Mouse (Mus musculus) MEL (cell line): ENCODE results near the gene Bbs7. TPM values are rescaled to one million over a fixed set of nuclear protein-coding genes. Genes with fewer than 3 reads are reported as not detected.

Source experiments
- DNase-seq: peaks from one replicate; pipeline ENCODE4 v3.0.0; 2011; ENCODE audit warnings: low read depth, low spot score
- H3K27ac ChIP-seq: 2 replicates; pipeline ENCODE4 v1.5.1; 2012; ENCODE audit warnings: low read depth, mild to moderate bottlenecking, control low read depth, low read length, moderate library complexity; ENCODE audit not compliant: control insufficient read depth
- H3K27me3 ChIP-seq, 2 experiments: fragments of 150-350 bp in 1 of 2; sonication (generic) in 1 of 2; 2 replicates each; pipeline ENCODE4 v1.6.1; 2012; ENCODE audit warnings: low read length in 2 of 2, mild to moderate bottlenecking in 2 of 2, improper control_type of control experiment in 1 of 2, moderate library complexity in 1 of 2; ENCODE audit not compliant: insufficient read depth in 2 of 2, control insufficient read depth in 1 of 2
- H3K36me3 ChIP-seq, 2 experiments: 2 replicates each; pipeline ENCODE4 v1.6.1; 2012 to 2014; ENCODE audit warnings: low read length in 2 of 2, improper control_type of control experiment in 1 of 2, inconsistent platforms in 1 of 2, mild to moderate bottlenecking in 1 of 2; ENCODE audit not compliant: insufficient read depth in 2 of 2, control insufficient read depth in 1 of 2
- H3K4me1 ChIP-seq, 2 experiments: fragments of 150-350 bp in 1 of 2; sonication (generic) in 1 of 2; 2 replicates each; pipeline ENCODE4 v1.6.1; 2012; ENCODE audit warnings: low read length in 2 of 2, improper control_type of control experiment in 1 of 2, mild to moderate bottlenecking in 1 of 2; ENCODE audit not compliant: insufficient read depth in 2 of 2, control insufficient read depth in 1 of 2
- H3K4me3 ChIP-seq, 2 experiments: fragments of 150-350 bp in 1 of 2; sonication (generic) in 1 of 2; 2 replicates each; pipeline ENCODE4 v1.5.1; 2012; ENCODE audit warnings: low read depth in 2 of 2, low read length in 2 of 2, mild to moderate bottlenecking in 2 of 2, moderate library complexity in 2 of 2, control low read depth in 1 of 2, improper control_type of control experiment in 1 of 2; ENCODE audit not compliant: control insufficient read depth in 1 of 2, insufficient read depth in 1 of 2
- H3K79me2 ChIP-seq: 2 replicates; pipeline ENCODE4 v1.6.1; 2012; ENCODE audit warnings: mild to moderate bottlenecking, low read length, moderate library complexity; ENCODE audit not compliant: control insufficient read depth, poor library complexity, insufficient read depth
- H3K9ac ChIP-seq: 2 replicates; pipeline ENCODE4 v1.6.1; 2012; ENCODE audit warnings: low read depth, mild to moderate bottlenecking, control low read depth, low read length, moderate library complexity; ENCODE audit not compliant: control insufficient read depth, poor library complexity, severe bottlenecking
- H3K9me3 ChIP-seq: fragments of 150-350 bp; sonication (generic); replicated peaks from 2 replicates; pipeline ENCODE4 v1.6.1; 2012; ENCODE audit warnings: mild to moderate bottlenecking, low read length, improper control_type of control experiment, moderate library complexity; ENCODE audit not compliant: insufficient read depth
- BHLHE40 ChIP-seq: IDR thresholded peaks from 2 replicates; pipeline ENCODE4 v1.6.1; 2012; ENCODE audit warnings: low read depth, mild to moderate bottlenecking, inconsistent platforms, low read length, improper control_type of control experiment, borderline replicate concordance
- CHD2 ChIP-seq: IDR thresholded peaks from 2 replicates; pipeline ENCODE4 v1.6.1; 2011; ENCODE audit warnings: low read length, improper control_type of control experiment
- CTCF ChIP-seq, 3 experiments: IDR thresholded peaks in 2 of 3; conservative IDR thresholded peaks in 1 of 3; 2 replicates each; pipeline ENCODE4 v1.5.1; 2011 to 2012; ENCODE audit warnings: low read length in 3 of 3, low read depth in 2 of 3, mild to moderate bottlenecking in 2 of 3, improper control_type of control experiment in 1 of 3, inconsistent platforms in 1 of 3, mixed read lengths in 1 of 3, moderate library complexity in 1 of 3; ENCODE audit not compliant: control insufficient read depth in 1 of 3, insufficient read depth in 1 of 3, poor library complexity in 1 of 3, severe bottlenecking in 1 of 3
- E2F4 ChIP-seq: IDR thresholded peaks from 2 replicates; pipeline ENCODE4 v1.6.1; 2011; ENCODE audit warnings: low read depth, low read length, improper control_type of control experiment, borderline replicate concordance
- EP300 ChIP-seq, 2 experiments: IDR thresholded peaks; 2 replicates each; pipeline ENCODE4 v1.6.1; 2011; ENCODE audit warnings: improper control_type of control experiment in 2 of 2, low read length in 2 of 2, low read depth in 1 of 2, mild to moderate bottlenecking in 1 of 2
- ETS1 ChIP-seq: IDR thresholded peaks from 2 replicates; pipeline ENCODE4 v1.6.1; 2012; ENCODE audit warnings: low read depth, mild to moderate bottlenecking, inconsistent platforms, low read length, improper control_type of control experiment, moderate library complexity
- GABPA ChIP-seq: IDR thresholded peaks from 2 replicates; pipeline ENCODE4 v1.6.1; 2012; ENCODE audit warnings: low read depth, mild to moderate bottlenecking, inconsistent platforms, low read length, improper control_type of control experiment, moderate library complexity
- JUND ChIP-seq: IDR thresholded peaks from 2 replicates; pipeline ENCODE4 v1.6.1; 2011; ENCODE audit warnings: low read depth, mild to moderate bottlenecking, improper control_type of control experiment, low read length
- MAFK ChIP-seq: IDR thresholded peaks from 2 replicates; pipeline ENCODE4 v1.6.1; 2011; ENCODE audit warnings: low read depth, mild to moderate bottlenecking, low read length, improper control_type of control experiment, borderline replicate concordance
- MAX ChIP-seq: IDR thresholded peaks from 2 replicates; pipeline ENCODE4 v1.6.1; 2011; ENCODE audit warnings: low read length, improper control_type of control experiment
- MAZ ChIP-seq: IDR thresholded peaks from 2 replicates; pipeline ENCODE4 v1.6.1; 2012; ENCODE audit warnings: low read depth, mild to moderate bottlenecking, inconsistent platforms, low read length, improper control_type of control experiment
- MXI1 ChIP-seq: IDR thresholded peaks from 2 replicates; pipeline ENCODE4 v1.6.1; 2011; ENCODE audit warnings: mild to moderate bottlenecking, low read depth, low read length, improper control_type of control experiment
- MYB ChIP-seq: IDR thresholded peaks from 2 replicates; pipeline ENCODE4 v1.6.1; 2011; ENCODE audit warnings: mild to moderate bottlenecking, low read depth, low read length, improper control_type of control experiment
- MYC ChIP-seq: IDR thresholded peaks from 2 replicates; pipeline ENCODE4 v1.6.1; 2011; ENCODE audit warnings: low read depth, mild to moderate bottlenecking, low read length, improper control_type of control experiment, moderate library complexity
- NELFE ChIP-seq: IDR thresholded peaks from 2 replicates; pipeline ENCODE4 v1.6.1; 2011; ENCODE audit warnings: low read depth, low read length, improper control_type of control experiment
- NRF1 ChIP-seq: IDR thresholded peaks from 2 replicates; pipeline ENCODE4 v1.6.1; 2014; ENCODE audit warnings: low read depth, mild to moderate bottlenecking, inconsistent platforms, low read length, improper control_type of control experiment, moderate library complexity; ENCODE audit not compliant: poor library complexity, insufficient read depth, severe bottlenecking
- POLR2A ChIP-seq, 2 experiments: IDR thresholded peaks; 2 replicates each; pipeline ENCODE4 v1.6.1; 2011 to 2012; ENCODE audit warnings: low read length in 2 of 2, mild to moderate bottlenecking in 2 of 2, control low read depth in 1 of 2, improper control_type of control experiment in 1 of 2, low read depth in 1 of 2, moderate library complexity in 1 of 2; ENCODE audit not compliant: control insufficient read depth in 1 of 2, insufficient read depth in 1 of 2, poor library complexity in 1 of 2
- POLR2AphosphoS2 ChIP-seq: IDR thresholded peaks from 2 replicates; pipeline ENCODE4 v1.6.1; 2011; ENCODE audit warnings: low read length, improper control_type of control experiment
- POLR2AphosphoS5 ChIP-seq: IDR thresholded peaks from 2 replicates; pipeline ENCODE4 v1.6.1; 2012; ENCODE audit warnings: low read depth, borderline replicate concordance, mild to moderate bottlenecking, inconsistent platforms, low read length, moderate library complexity, mixed read lengths
- RAD21 ChIP-seq: IDR thresholded peaks from 2 replicates; pipeline ENCODE4 v1.6.1; 2011; ENCODE audit warnings: mild to moderate bottlenecking, low read depth, low read length, improper control_type of control experiment
- SIN3A ChIP-seq: IDR thresholded peaks from 2 replicates; pipeline ENCODE4 v1.6.1; 2012; ENCODE audit warnings: low read length, improper control_type of control experiment, inconsistent platforms
- TAL1 ChIP-seq: IDR thresholded peaks from 2 replicates; pipeline ENCODE4 v1.6.1; 2012; ENCODE audit warnings: mild to moderate bottlenecking, inconsistent platforms, low read length, moderate library complexity, mixed read lengths
- TBP ChIP-seq: IDR thresholded peaks from 2 replicates; pipeline ENCODE4 v1.8.0; 2011; ENCODE audit warnings: low read depth, low read length, improper control_type of control experiment
- TCF12 ChIP-seq: IDR thresholded peaks from 2 replicates; pipeline ENCODE4 v1.6.1; 2014; ENCODE audit warnings: low read depth, mild to moderate bottlenecking, inconsistent platforms, low read length, improper control_type of control experiment, moderate library complexity
- UBTF ChIP-seq: IDR thresholded peaks from 2 replicates; pipeline ENCODE4 v1.6.1; 2012; ENCODE audit warnings: low read depth, mild to moderate bottlenecking, inconsistent platforms, low read length, improper control_type of control experiment, moderate library complexity, borderline replicate concordance; ENCODE audit not compliant: insufficient read depth
- USF2 ChIP-seq, 2 experiments: IDR thresholded peaks; 2 replicates each; pipeline ENCODE4 v1.6.1; 2011 to 2012; ENCODE audit warnings: improper control_type of control experiment in 2 of 2, low read length in 2 of 2, borderline replicate concordance in 1 of 2, inconsistent platforms in 1 of 2, low read depth in 1 of 2, mild to moderate bottlenecking in 1 of 2; ENCODE audit not compliant: insufficient read depth in 1 of 2
- ZC3H11A ChIP-seq: IDR thresholded peaks from 2 replicates; pipeline ENCODE4 v1.6.1; 2012; ENCODE audit warnings: low read depth, mild to moderate bottlenecking, inconsistent platforms, low read length, improper control_type of control experiment
- ZKSCAN1 ChIP-seq: IDR thresholded peaks from 2 replicates; pipeline ENCODE4 v1.6.1; 2012; ENCODE audit warnings: low read depth, mild to moderate bottlenecking, inconsistent platforms, low read length, improper control_type of control experiment, moderate library complexity
- ZMIZ1 ChIP-seq: IDR thresholded peaks from 2 replicates; pipeline ENCODE4 v1.6.1; 2012; ENCODE audit warnings: low read depth, mild to moderate bottlenecking, inconsistent platforms, low read length, improper control_type of control experiment, moderate library complexity
- ZNF384 ChIP-seq: IDR thresholded peaks from 2 replicates; pipeline ENCODE4 v1.6.1; 2012; ENCODE audit warnings: low read depth, mild to moderate bottlenecking, inconsistent platforms, low read length, improper control_type of control experiment
- polyA plus RNA-seq, 2 experiments: library from polyadenylated mRNA; stranded (reverse) in 1 of 2; unstranded in 1 of 2; fragments of >175 nt in 1 of 2; fragments of >200 nt in 1 of 2; gene quantifications; 2 replicates each; pipeline versions ENCODE4 v1.2.1 to v1.2.4; 2012; ENCODE audit warnings: low replicate concordance in 2 of 2, low read depth in 1 of 2; ENCODE audit not compliant: insufficient read length in 2 of 2, insufficient read depth in 1 of 2, missing spikeins in 1 of 2
- total RNA-seq: library from RNA; depleted of rRNA; stranded (reverse); fragments of 300-350 nt; gene quantifications from 2 replicates; pipeline ENCODE4 v1.2.3, GENCODE M21; 2012

The Bbs7 gene
- total and polyA plus RNA-seq, 3 experiments, result not detected

- TF ChIP-seq RAD21 (no peak), E2F4 (no peak), ZMIZ1 (no peak), ZNF384 (no peak), MAX (no peak), ZKSCAN1 (no peak), MXI1 (no peak), TAL1 (no peak), ETS1 (no peak), USF2 (IDR thresholded peaks at IDR 0.05; ENCODE audit: borderline replicate concordance in 1 of 2, insufficient read depth in 1 of 2, low read depth in 1 of 2, low read length in 2 of 2) (no peak), TCF12 (no peak), MAFK (no peak), MAZ (no peak), SIN3A (no peak), TBP (no peak)
- TF ChIP-seq, all 39 proteins: peak for 0
- DNase-seq, result no peak
- Histone ChIP-seq H3K9me3 (no peaks in the 10 kb centered on the region), H3K27ac (no peak overlapping the region), H3K79me2 (no peaks in the 10 kb centered on the region), H3K4me3 (no peak overlapping the region), H3K9ac (no peak overlapping the region), H3K36me3 (no peaks in the 10 kb centered on the region), H3K27me3 (peaks cover 0 to 5% of the 10 kb centered on the region in 2 experiments; a peak in 3 of 4 replicates), H3K4me1 (no peaks in the 10 kb centered on the region)
Measured at GRCm38 (mm10) chr3:36598811-36599210, 14.5 kb downstream of the Bbs7 start.

DNA sequence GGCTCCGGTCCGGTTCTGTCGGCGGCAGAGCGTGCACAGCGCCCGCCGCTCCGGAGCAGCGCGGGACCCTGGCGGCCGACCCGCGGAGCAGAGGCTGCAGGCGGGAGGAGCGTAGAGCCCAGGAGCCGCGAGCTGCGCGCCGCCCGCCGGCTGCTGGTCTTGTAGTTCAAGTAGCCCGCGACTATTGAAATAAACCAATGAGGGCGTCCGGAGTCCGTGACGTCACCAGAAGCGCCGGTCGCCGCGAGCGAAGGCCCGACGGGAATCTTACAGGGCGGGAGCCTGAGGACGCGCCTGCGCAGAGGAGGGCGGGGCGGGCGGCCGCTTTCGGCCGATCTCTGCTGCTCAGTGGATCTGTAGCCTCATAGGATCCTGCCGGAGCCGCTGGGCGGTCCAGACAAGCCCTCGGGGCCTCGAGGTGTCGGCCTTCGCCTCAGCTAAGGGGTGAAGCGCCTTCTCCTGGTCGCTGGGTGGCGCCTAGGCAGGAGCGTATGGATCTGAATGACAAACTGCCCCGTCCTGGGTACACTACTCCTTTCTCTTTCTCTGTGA is 41.4 kb downstream of the Bbs7 start, which contains the start of gene Ccna2:
Gene Ccna2, minus strand, starts transcription at position 324 of the 552 bp plus-strand sequence.
- Histone ChIP-seq H3K4me3 (peak within 1 kb of the TSS; percentile 95 to 98), H3K36me3 (peaks cover 18 to 19% of the 10 kb centered on the region in 2 experiments), H3K27me3 (peaks cover 2 to 4% of the 10 kb centered on the region in 2 experiments), H3K79me2 (peaks cover 22% of the 10 kb centered on the region), H3K9me3 (no peaks in the 10 kb centered on the region), H3K27ac (peak within 1 kb of the TSS; percentile 56), H3K4me1 (peaks cover 0 to 5% of the 10 kb centered on the region in 2 experiments; a peak in 2 of 4 replicates), H3K9ac (peak within 1 kb of the TSS; percentile 91)
- peak; percentile 99 for DNase-seq
- TF ChIP-seq MAZ (peak; percentile 60; the same call in 1 of the 2 replicates), MYC (no peak), MAFK (no peak), EP300 (IDR thresholded peaks at IDR 0.05; ENCODE audit: low read depth in 1 of 2, low read length in 2 of 2) (no peak), GABPA (no peak), ZNF384 (no peak), TCF12 (0 out of 2 replicates have a peak, but pooled peaks have one; percentile 36), RAD21 (peak; percentile 22; the same call in 1 of the 2 replicates), ETS1 (0 out of 2 replicates have a peak, but pooled peaks have one; percentile 19), POLR2AphosphoS2 (peak; percentile 86), CTCF (IDR thresholded peaks at IDR 0.05 in 2 of 3, conservative IDR thresholded peaks at IDR 0.05 in 1 of 3; ENCODE audit: control insufficient read depth in 1 of 3, insufficient read depth in 1 of 3, low read depth in 2 of 3, low read length in 3 of 3, poor library complexity in 1 of 3, severe bottlenecking in 1 of 3) (peak; percentile 39 to 72 (median 72); a peak in 5 of 6 replicates), UBTF (no peak), ZKSCAN1 (no peak), ZC3H11A (no peak), BHLHE40 (no peak), NELFE (peak; percentile 94), MXI1 (peak; percentile 89), MYB (no peak), NRF1 (peak; percentile 90), POLR2A (IDR thresholded peaks at IDR 0.05; ENCODE audit: control insufficient read depth in 1 of 2, insufficient read depth in 1 of 2, low read depth in 1 of 2, low read length in 2 of 2, poor library complexity in 1 of 2) (peak; percentile 93 to 94), MAX (peak; percentile 66), ZMIZ1 (peak; percentile 85), POLR2AphosphoS5 (no peak), JUND (no peak), CHD2 (no peak)
